ENCODE assay signal across 24 mouse cellular contexts in the genomic region with DNA sequence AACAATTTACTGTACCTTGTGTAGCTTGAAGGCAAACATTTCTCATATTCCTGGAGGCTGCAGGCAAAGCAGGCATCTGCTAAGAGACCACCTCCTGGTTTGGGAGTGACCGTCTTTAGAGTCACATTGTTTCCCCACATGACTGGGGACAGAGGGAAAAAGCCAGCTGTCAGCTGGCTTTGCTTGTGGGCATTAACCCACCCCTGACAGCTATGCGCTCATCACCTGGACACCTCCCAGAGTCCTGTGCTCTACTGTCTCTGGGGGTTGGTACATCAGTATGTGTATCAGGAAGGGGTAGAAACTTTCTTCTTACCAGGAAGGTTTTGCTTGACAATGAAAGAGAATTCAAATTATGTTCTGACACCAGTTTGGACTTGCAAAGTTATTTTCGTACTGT.
A peak's percentile ranks its signal among the peaks of the same experiment; 100 is the strongest.
DNase-seq lines count a peak whose midpoint lies in the region; ATAC-seq and TF ChIP-seq lines count a peak whose summit lies in the region.
"Had no signal": no experiment of that assay in that cellular context is flagged by ENCODE, and none has a peak within 500 bp of the region (broad histone marks: within the 10 kb centered on the region; RNA-seq: fewer than 3 reads in every experiment).

No protein-coding gene starts in this region.

- no peaks in the 10 kb centered on the region for H3K36me3 ChIP-seq in hindbrain, embryonic 16.5 days (ENCODE audit: control insufficient read depth, insufficient read depth, low read length)
- H3K36me3 ChIP-seq in hindbrain, embryonic 13.5 days = 0 out of 2 replicates have a peak, but pooled peaks cover 4% of the 10 kb centered on the region
- H3K36me3 ChIP-seq: embryonic facial prominence, embryonic 10.5 days; forebrain, embryonic 10.5 days; G1E; kidney, embryonic 15.5 days; stomach, embryonic 15.5 days had no signal

- H3K27ac ChIP-seq in hindbrain, embryonic 16.5 days (ENCODE audit: low read depth, low read length) = no peak overlapping the region
- no peak overlapping the region for H3K27ac ChIP-seq in hindbrain, embryonic 13.5 days
- H3K27ac ChIP-seq: embryonic facial prominence, embryonic 10.5 days; forebrain, embryonic 10.5 days; gastrocnemius, adult 2 months; kidney, embryonic 15.5 days; stomach, embryonic 15.5 days had no signal

- no peak overlapping the region for H3K4me2 ChIP-seq in hindbrain, embryonic 16.5 days (ENCODE audit: low read length)
- H3K4me2 ChIP-seq in hindbrain, embryonic 13.5 days = no peak overlapping the region
- H3K4me2 ChIP-seq: heart, embryonic 11.5 days; kidney, embryonic 15.5 days; midbrain, embryonic 11.5 days; stomach, embryonic 15.5 days had no signal

- ATAC-seq in hindbrain, embryonic 16.5 days = peak; percentile 42; the same call in 1 of the 2 replicates
- ATAC-seq in hindbrain, embryonic 13.5 days (ENCODE audit: low FRiP score) = no peak
- ATAC-seq in erythroblast, adult 5-6 weeks (replicated peaks; ENCODE audit: low FRiP score, poor library complexity, severe bottlenecking) = no peak
- ATAC-seq: lung, postnatal 0 days; Patski had no signal

- no peaks in the 10 kb centered on the region for H3K9me3 ChIP-seq in hindbrain, embryonic 16.5 days (ENCODE audit: control insufficient read depth, low read length)
- H3K9me3 ChIP-seq in hindbrain, embryonic 13.5 days = no peaks in the 10 kb centered on the region
- H3K9me3 ChIP-seq: embryonic facial prominence, embryonic 10.5 days; forebrain, embryonic 10.5 days; G1E; kidney, embryonic 15.5 days; stomach, embryonic 15.5 days had no signal

- no peak overlapping the region for H3K9ac ChIP-seq in hindbrain, embryonic 16.5 days (ENCODE audit: low read depth, low read length)
- no peak overlapping the region for H3K9ac ChIP-seq in hindbrain, embryonic 13.5 days
- H3K9ac ChIP-seq: kidney, embryonic 15.5 days; stomach, embryonic 15.5 days had no signal

- no peaks in the 10 kb centered on the region for H3K4me1 ChIP-seq in hindbrain, embryonic 16.5 days (ENCODE audit: control insufficient read depth, insufficient read depth, low read depth, low read length)
- no peaks in the 10 kb centered on the region for H3K4me1 ChIP-seq in hindbrain, embryonic 13.5 days (replicated peaks)
- H3K4me1 ChIP-seq in lung, adult 2 months (ENCODE audit: control insufficient read depth, insufficient read depth, low read length) = no peaks in the 10 kb centered on the region
- H3K4me1 ChIP-seq: embryonic facial prominence, embryonic 10.5 days; forebrain, embryonic 10.5 days; kidney, embryonic 15.5 days; stomach, embryonic 15.5 days had no signal

- no peak for TF ChIP-seq CTCF in lung, adult 2 months (IDR thresholded peaks at IDR 0.05; ENCODE audit: insufficient read depth, low read length)

- DNase-seq in right cerebral cortex, postnatal 25 days = peak; percentile 12
- DNase-seq in right cerebral cortex, postnatal 36 days (ENCODE audit: low spot score in 2 of 2) = no peak
- peak; percentile 56 for DNase-seq in cerebellum, adult 9-10 months
- no peak for DNase-seq in lung, adult 2 months
- no peak for DNase-seq in gastrocnemius, adult 8-10 months (ENCODE audit: low spot score in 2 of 2)
- DNase-seq: adrenal gland, postnatal 36 days; B cell, adult 2 months; gastrocnemius, adult 2 months; kidney, adult 11 months; right cerebral cortex, postnatal 4 days; thymus, postnatal 36 days had no signal

- 38% methylated on average over 3 of the region's 3 CpGs for WGBS in hindbrain, embryonic 16.5 days
- 44% methylated on average over 3 of the region's 3 CpGs for WGBS in hindbrain, embryonic 13.5 days
- 50% methylated on average over 3 of the region's 3 CpGs for WGBS in lung, adult 2 months

- H3K4me3 ChIP-seq in hindbrain, embryonic 16.5 days (ENCODE audit: low read length) = no peak overlapping the region
- no peak overlapping the region for H3K4me3 ChIP-seq in hindbrain, embryonic 13.5 days
- H3K4me3 ChIP-seq in lung, adult 2 months (replicated peaks; ENCODE audit: extremely low read depth, low read depth, low read length) = no peak overlapping the region
- H3K4me3 ChIP-seq: embryonic facial prominence, embryonic 10.5 days; forebrain, embryonic 10.5 days; gastrocnemius, adult 2 months; kidney, embryonic 15.5 days; stomach, embryonic 15.5 days had no signal

- no peaks in the 10 kb centered on the region for H3K27me3 ChIP-seq in hindbrain, embryonic 16.5 days (replicated peaks; ENCODE audit: control insufficient read depth, insufficient read depth, low read length)
- H3K27me3 ChIP-seq in hindbrain, embryonic 13.5 days = no peaks in the 10 kb centered on the region
- H3K27me3 ChIP-seq: CH12.LX; kidney, embryonic 15.5 days; stomach, embryonic 15.5 days had no signal

- TF ChIP-seq POLR2A in lung, adult 2 months (IDR thresholded peaks at IDR 0.05; ENCODE audit: borderline replicate concordance, extremely low read depth, low read depth, low read length) = no peak

Comparison
In these comparisons a context has a peak if more than half of its experiments do, and no peak if none do; other contexts are left out.
1. DNase-seq: peak in right cerebral cortex, postnatal 25 days (single experiment) and cerebellum, adult 9-10 months (single experiment); none in right cerebral cortex, postnatal 36 days (0 of 2), lung, adult 2 months (single experiment) and gastrocnemius, adult 8-10 months (0 of 2).